Mouse (Mus musculus): ENCODE measurements around the gene Lpp. TPM values are rescaled to one million over a fixed set of nuclear protein-coding genes. Genes with fewer than 3 reads are reported as not detected.

The Lpp gene
- polyA plus RNA-seq, 1 experiment: 8.1 TPM

GRCm38 (mm10) chr16:24826390-24826789 is 433.1 kb downstream of the Lpp start:
- 98% methylated on average over 4 of the region's 4 CpGs for WGBS

GRCm38 (mm10) chr16:24828207-24828803 is 435.0 kb downstream of the Lpp start:
- H3K27ac ChIP-seq (ENCODE audit: insufficient read depth, low read length): no peak overlapping the region
- DNase-seq: no peak
- H3K27me3 ChIP-seq (ENCODE audit: control insufficient read depth, insufficient read depth, low read length): no peaks in the 10 kb centered on the region
- TF ChIP-seq POLR2A (IDR thresholded peaks at IDR 0.05; ENCODE audit: borderline replicate concordance, insufficient read depth, low read length): no peak
- no peak for TF ChIP-seq CTCF (IDR thresholded peaks at IDR 0.05; ENCODE audit: borderline replicate concordance, insufficient read depth, low read depth, low read length)
- WGBS: 78% methylated on average over 2 of the region's 2 CpGs
- H3K4me3 ChIP-seq (replicated peaks; ENCODE audit: insufficient read depth, low read depth, low read length): no peak overlapping the region
- no peaks in the 10 kb centered on the region for H3K4me1 ChIP-seq (ENCODE audit: control insufficient read depth, insufficient read depth, low read length)

More at GRCm38 (mm10) chr16:24826390-24826789, 433.1 kb downstream of the Lpp start:
- no peak overlapping the region for H3K27ac ChIP-seq (ENCODE audit: insufficient read depth, low read length)
- H3K4me1 ChIP-seq (ENCODE audit: control insufficient read depth, insufficient read depth, low read length): no peaks in the 10 kb centered on the region
- no peaks in the 10 kb centered on the region for H3K27me3 ChIP-seq (ENCODE audit: control insufficient read depth, insufficient read depth, low read length)
- no peak for DNase-seq
- no peak for TF ChIP-seq CTCF (IDR thresholded peaks at IDR 0.05; ENCODE audit: borderline replicate concordance, insufficient read depth, low read depth, low read length)
- TF ChIP-seq POLR2A (IDR thresholded peaks at IDR 0.05; ENCODE audit: borderline replicate concordance, insufficient read depth, low read length): no peak
- no peak overlapping the region for H3K4me3 ChIP-seq (replicated peaks; ENCODE audit: insufficient read depth, low read depth, low read length)

- DNase-seq: no peak
- no peak overlapping the region for H3K27ac ChIP-seq (ENCODE audit: insufficient read depth, low read length)
- no peak for TF ChIP-seq CTCF (IDR thresholded peaks at IDR 0.05; ENCODE audit: borderline replicate concordance, insufficient read depth, low read depth, low read length)
- TF ChIP-seq POLR2A (IDR thresholded peaks at IDR 0.05; ENCODE audit: borderline replicate concordance, insufficient read depth, low read length): no peak
- H3K4me1 ChIP-seq (ENCODE audit: control insufficient read depth, insufficient read depth, low read length): no peaks in the 10 kb centered on the region
- no peaks in the 10 kb centered on the region for H3K27me3 ChIP-seq (ENCODE audit: control insufficient read depth, insufficient read depth, low read length)
- WGBS: 86% methylated on average over 4 of the region's 4 CpGs
- no peak overlapping the region for H3K4me3 ChIP-seq (replicated peaks; ENCODE audit: insufficient read depth, low read depth, low read length)
Measured at GRCm38 (mm10) chr16:24829860-24830259, 436.6 kb downstream of the Lpp start.

GRCm38 (mm10) chr16:24830939-24831338 is 437.6 kb downstream of the Lpp start:
- TF ChIP-seq CTCF (IDR thresholded peaks at IDR 0.05; ENCODE audit: borderline replicate concordance, insufficient read depth, low read depth, low read length) (no peak), POLR2A (IDR thresholded peaks at IDR 0.05; ENCODE audit: borderline replicate concordance, insufficient read depth, low read length) (no peak)
- no peak for DNase-seq
- no peaks in the 10 kb centered on the region for H3K27me3 ChIP-seq (ENCODE audit: control insufficient read depth, insufficient read depth, low read length)
- no peak overlapping the region for H3K4me3 ChIP-seq (replicated peaks; ENCODE audit: insufficient read depth, low read depth, low read length)
- whole genome bisulfite sequencing: 67% methylated on average over 7 of the region's 7 CpGs
- no peaks in the 10 kb centered on the region for H3K4me1 ChIP-seq (ENCODE audit: control insufficient read depth, insufficient read depth, low read length)
- H3K27ac ChIP-seq (ENCODE audit: insufficient read depth, low read length): no peak overlapping the region

GRCm38 (mm10) chr16:24833221-24833620 is 439.9 kb downstream of the Lpp start:
- Histone ChIP-seq H3K4me3 (replicated peaks; ENCODE audit: insufficient read depth, low read depth, low read length) (no peak overlapping the region), H3K27ac (ENCODE audit: insufficient read depth, low read length) (no peak overlapping the region), H3K27me3 (ENCODE audit: control insufficient read depth, insufficient read depth, low read length) (no peaks in the 10 kb centered on the region), H3K4me1 (ENCODE audit: control insufficient read depth, insufficient read depth, low read length) (no peaks in the 10 kb centered on the region)
- no peak for TF ChIP-seq CTCF (IDR thresholded peaks at IDR 0.05; ENCODE audit: borderline replicate concordance, insufficient read depth, low read depth, low read length)
- TF ChIP-seq POLR2A (IDR thresholded peaks at IDR 0.05; ENCODE audit: borderline replicate concordance, insufficient read depth, low read length): no peak
- 65% methylated on average over 8 of the region's 8 CpGs for WGBS
- no peak for DNase-seq

- no peak for TF ChIP-seq CTCF (IDR thresholded peaks at IDR 0.05; ENCODE audit: borderline replicate concordance, insufficient read depth, low read depth, low read length)
- no peak for TF ChIP-seq POLR2A (IDR thresholded peaks at IDR 0.05; ENCODE audit: borderline replicate concordance, insufficient read depth, low read length)
- H3K27ac ChIP-seq (ENCODE audit: insufficient read depth, low read length): no peak overlapping the region
- 86% methylated on average over 9 of the region's 9 CpGs for WGBS
- no peak for DNase-seq
- no peak overlapping the region for H3K4me3 ChIP-seq (replicated peaks; ENCODE audit: insufficient read depth, low read depth, low read length)
- H3K4me1 ChIP-seq (ENCODE audit: control insufficient read depth, insufficient read depth, low read length): no peaks in the 10 kb centered on the region
- no peaks in the 10 kb centered on the region for H3K27me3 ChIP-seq (ENCODE audit: control insufficient read depth, insufficient read depth, low read length)
Measured at GRCm38 (mm10) chr16:24834536-24834935, 441.2 kb downstream of the Lpp start.

- WGBS: 88% methylated on average over 5 of the region's 5 CpGs
Measured at GRCm38 (mm10) chr16:24836550-24836949, 443.2 kb downstream of the Lpp start.

GRCm38 (mm10) chr16:24839018-24839417 is 445.7 kb downstream of the Lpp start:
- H3K27ac ChIP-seq (ENCODE audit: insufficient read depth, low read length): no peak overlapping the region
- H3K4me1 ChIP-seq (ENCODE audit: control insufficient read depth, insufficient read depth, low read length): no peaks in the 10 kb centered on the region
- H3K4me3 ChIP-seq (replicated peaks; ENCODE audit: insufficient read depth, low read depth, low read length): no peak overlapping the region
- WGBS: 93% methylated on average over 1 of the region's 1 CpGs
- TF ChIP-seq POLR2A (IDR thresholded peaks at IDR 0.05; ENCODE audit: borderline replicate concordance, insufficient read depth, low read length) (no peak), CTCF (IDR thresholded peaks at IDR 0.05; ENCODE audit: borderline replicate concordance, insufficient read depth, low read depth, low read length) (no peak)
- DNase-seq: no peak
- H3K27me3 ChIP-seq (ENCODE audit: control insufficient read depth, insufficient read depth, low read length): no peaks in the 10 kb centered on the region

More at GRCm38 (mm10) chr16:24836550-24836949, 443.2 kb downstream of the Lpp start:
- H3K4me1 ChIP-seq (ENCODE audit: control insufficient read depth, insufficient read depth, low read length): no peaks in the 10 kb centered on the region
- no peak for TF ChIP-seq POLR2A (IDR thresholded peaks at IDR 0.05; ENCODE audit: borderline replicate concordance, insufficient read depth, low read length)
- no peak for TF ChIP-seq CTCF (IDR thresholded peaks at IDR 0.05; ENCODE audit: borderline replicate concordance, insufficient read depth, low read depth, low read length)
- no peak overlapping the region for H3K4me3 ChIP-seq (replicated peaks; ENCODE audit: insufficient read depth, low read depth, low read length)
- H3K27ac ChIP-seq (ENCODE audit: insufficient read depth, low read length): no peak overlapping the region
- H3K27me3 ChIP-seq (ENCODE audit: control insufficient read depth, insufficient read depth, low read length): no peaks in the 10 kb centered on the region
- DNase-seq: no peak

Measured in cerebellum, adult 2 months (tissue).